Mouse (Mus musculus) spleen, embryonic (tissue): ENCODE results near the gene Nelfb.

Experiments
- CTCF ChIA-PET: fragments of 350-600 bp; sonication (Branson Sonifier 250); formaldehyde crosslinking; loops from one replicate; lab custom pipeline; 2022; lab: Charles Lee

The Nelfb gene

DNA sequence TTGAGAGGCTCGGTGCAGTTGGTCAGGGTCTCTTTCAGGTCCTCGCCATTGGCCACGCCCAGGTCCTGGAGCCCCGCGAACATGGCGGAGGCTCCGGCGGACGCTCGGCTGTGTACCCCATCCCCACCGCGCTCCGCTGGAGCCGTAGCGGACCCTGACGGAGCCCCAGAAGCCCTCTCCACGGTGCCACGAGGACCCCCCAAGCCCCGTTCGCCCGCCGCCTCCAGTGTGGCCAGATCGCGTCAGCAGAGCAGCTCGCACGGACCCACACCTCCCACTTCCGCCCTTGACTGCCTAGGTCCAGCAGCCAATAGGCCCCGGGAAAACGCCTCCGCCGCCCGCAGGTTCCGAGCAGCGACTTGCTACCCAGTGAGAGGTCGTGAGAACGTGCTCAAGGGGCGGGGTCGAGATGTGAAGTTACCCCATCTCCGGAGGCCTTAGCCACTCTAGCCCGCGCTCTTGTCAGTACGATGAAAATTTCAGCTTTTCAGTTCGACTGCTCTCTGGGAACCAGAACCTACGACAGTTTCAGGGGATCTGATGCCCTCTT, at the start of gene Nelfb:
TSS of gene Nelfb (minus strand) at position 369 of the 550 bp plus-strand sequence.
- CTCF ChIA-PET, result interaction anchor here (0.6 to 1.0 kb wide), 2 partner anchors 8 to 12 kb away, joined by 3 read pairs; partner anchors contain the start of gene Fam166a

DNA sequence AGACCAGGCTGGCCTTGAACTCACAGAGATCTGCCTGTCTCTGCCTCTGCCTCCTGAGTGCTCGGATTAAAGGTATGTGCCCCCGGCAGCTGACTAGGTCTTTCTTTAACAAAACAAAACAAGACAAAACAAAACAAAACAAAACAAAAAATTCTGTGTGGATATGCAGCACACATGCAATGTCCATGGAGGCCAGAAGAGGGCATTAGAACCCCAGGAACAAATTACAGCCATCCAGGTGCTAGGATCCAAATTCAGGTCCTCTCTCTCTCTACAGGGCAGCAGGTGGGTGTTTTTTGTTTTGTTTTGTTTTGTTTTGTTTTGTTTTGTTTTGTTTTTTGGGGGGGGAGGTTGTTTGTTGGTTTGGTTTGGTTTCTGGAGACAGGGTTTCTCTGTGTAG, 47.6 kb upstream of the Nelfb start:
- CTCF ChIA-PET, result no interaction called here

DNA sequence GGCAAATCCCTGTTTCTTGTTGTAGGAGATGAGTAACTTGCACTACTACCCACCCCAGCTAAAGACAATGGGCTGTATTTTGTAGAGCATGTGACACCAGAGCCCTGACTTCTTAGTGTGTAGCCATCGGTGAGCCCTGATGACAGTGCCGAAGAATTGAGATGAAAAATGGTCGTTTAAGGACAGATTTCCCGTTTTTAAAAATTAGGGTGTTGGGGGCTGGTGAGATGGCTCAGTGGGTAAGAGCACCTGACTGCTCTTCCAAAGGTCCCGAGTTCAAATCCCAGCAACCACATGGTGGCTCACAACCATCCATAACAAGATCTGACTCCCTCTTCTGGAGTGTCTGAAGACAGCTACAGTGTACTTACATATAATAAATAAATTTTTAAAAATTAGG, 46.0 kb upstream of the Nelfb start:
- CTCF ChIA-PET, result interaction anchor here (0.6 to 0.7 kb wide), 2 partner anchors 60 to 154 kb away, joined by 3 to 5 read pairs; no protein-coding TSS in a partner anchor

DNA sequence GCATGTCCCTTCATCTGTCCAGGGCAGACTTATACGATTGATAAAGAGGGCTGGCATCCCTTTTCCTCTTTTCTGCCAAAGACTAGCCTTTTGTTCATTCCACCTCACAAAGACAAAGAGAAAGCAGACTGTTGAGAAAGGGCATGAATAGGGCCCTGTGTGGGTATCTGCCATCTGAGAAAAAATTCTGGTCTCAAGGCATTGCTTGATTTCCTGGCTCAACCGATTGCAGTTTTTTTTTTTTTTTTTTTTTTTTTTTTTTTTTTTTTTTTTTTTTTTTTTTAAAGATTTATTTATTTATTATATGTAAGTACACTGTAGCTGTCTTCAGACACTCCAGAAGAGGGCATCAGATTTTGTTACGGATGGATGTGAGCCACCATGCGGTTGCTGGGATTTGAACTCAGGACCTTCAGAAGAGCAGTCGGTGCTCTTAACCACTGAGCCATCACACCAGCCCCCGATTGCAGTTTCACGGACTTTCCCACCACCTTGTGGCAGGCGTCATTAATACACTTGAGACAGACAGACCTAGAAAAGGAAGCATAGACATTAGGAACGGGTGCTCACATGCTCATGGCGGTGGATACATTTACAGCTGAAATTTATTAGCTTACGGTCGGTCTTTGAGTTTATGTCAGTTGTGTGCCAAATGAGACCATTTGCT, 45.3 kb upstream of the Nelfb start:
- CTCF ChIA-PET, result interaction anchor here (0.6 to 1.5 kb wide), 4 partner anchors 28 to 154 kb away, joined by 3 to 5 read pairs (median 4); no protein-coding TSS in a partner anchor

DNA sequence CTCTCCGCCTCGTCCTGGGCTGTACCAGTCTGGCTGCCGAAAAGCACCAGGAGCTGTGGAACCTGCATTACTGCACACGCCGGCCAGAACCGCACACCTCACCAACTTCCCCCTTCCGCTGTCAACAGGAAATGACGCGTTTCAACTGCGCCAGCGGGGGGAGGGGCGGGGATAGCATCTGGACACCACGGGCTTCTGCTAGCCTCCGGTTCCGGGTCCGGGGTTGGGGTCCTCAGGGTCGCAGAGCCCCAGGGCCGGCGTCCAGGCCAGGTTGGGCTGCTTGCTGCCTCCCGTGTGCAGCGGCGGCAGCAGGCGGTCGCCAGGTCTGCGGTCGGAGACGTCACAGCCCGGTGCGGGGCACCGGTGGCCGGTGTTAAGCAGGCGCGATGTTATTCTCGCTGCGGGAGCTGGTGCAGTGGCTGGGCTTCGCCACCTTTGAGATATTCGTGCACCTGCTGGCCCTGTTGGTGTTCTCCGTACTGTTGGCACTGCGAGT, 44.0 kb upstream of the Nelfb start, which contains the start of gene Tmem203:
TSS of gene Tmem203 (plus strand) at position 156 of the 496 bp plus-strand sequence.
- CTCF ChIA-PET, result interaction anchor here (0.8 to 1.5 kb wide), 2 partner anchors 10 to 26 kb away, joined by 3 to 4 read pairs; no protein-coding TSS in a partner anchor

DNA sequence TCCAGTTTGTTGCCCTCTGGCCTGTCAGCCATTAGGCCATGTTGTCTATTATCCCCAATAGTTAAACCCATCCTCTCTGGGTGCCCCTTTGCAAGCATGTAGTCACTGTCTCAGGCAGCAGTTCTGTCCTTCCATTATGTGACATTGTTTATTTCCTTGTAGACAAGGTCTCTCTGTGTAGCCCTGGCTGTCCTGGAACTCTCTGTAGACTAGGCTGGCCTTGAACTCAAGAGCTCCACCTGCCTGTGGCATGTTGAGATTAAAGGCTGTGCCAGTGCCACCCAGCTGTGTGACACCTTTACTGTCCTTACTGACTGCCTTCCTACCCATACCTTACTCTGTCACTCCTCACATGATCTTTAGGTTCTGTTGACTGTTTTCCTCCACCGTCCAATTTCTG, 41.0 kb upstream of the Nelfb start:
- CTCF ChIA-PET, result interaction anchor here (1.1 kb wide), 1 partner anchor 31 kb away, joined by 4 read pairs; no protein-coding TSS in a partner anchor

DNA sequence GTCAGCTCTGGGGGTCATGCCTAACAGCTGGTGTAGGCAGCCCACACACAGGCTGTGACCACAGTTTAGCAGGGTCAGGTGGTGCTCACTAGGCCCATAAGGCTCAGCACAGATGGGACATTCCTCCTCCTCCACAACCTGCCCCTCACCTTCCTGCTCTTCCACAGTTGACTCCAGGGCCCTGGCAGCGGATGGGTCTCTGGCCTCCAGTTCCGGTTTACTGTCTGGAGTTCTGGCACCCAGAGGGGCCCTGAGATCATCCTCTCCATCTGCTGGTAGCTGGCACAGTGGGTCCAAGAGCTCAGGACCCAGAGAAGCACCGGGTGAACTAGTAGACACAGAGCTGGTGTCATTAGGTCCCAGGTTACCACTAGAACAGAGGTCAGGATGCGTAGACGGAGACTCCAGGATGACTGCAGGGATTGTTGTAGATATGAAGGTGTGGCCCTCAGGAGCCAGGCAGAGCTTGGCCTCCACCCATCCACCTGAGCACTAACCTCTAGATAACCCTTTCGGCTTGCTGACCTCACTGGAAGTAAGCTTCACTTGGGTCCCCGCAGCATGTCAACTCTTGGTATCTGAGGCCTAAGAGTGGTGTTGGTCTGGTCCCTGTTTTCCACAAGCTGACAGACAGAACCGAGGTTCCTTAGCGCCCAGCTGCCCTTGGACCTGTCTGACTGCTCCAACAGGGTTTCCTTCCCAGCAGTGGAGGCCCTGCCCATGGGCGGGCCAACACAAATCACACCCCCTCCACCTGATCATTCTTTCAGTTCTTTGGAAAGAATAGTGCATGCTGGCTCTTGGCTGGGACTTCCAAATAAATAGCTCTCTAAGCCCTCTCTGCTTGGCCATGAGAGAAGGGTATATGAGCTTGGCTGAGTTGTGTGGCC, 35.1 kb upstream of the Nelfb start, which contains the start of gene AL732309.1:
TSS of gene AL732309.1 (minus strand) at position 681 of the 890 bp plus-strand sequence.
- CTCF ChIA-PET, result interaction anchor here (0.6 kb wide), 1 partner anchor 19 kb away, joined by 3 read pairs; no protein-coding TSS in a partner anchor

DNA sequence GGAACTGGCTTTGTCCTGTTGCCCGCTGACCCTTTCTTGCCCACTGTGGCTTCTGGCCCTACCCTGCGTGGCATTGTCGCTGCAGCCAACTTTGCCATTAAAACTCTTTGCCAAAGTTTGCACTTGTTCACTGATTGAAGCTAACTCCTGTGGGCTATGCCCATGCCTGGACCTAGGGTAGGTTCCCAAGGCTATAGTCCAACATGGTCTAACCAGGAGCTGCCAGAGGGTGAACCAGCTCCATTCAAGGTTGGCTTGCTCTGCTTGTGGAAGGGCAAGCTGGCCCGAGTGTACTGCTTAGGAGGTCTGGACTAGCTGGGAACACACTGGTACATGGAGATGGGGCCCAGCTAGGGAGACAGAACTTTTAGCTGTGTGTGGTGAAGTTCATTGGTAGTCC, 32.9 kb upstream of the Nelfb start:
- CTCF ChIA-PET, result interaction anchor here (0.7 kb wide), 1 partner anchor 47 kb away, joined by 11 read pairs; no protein-coding TSS in a partner anchor

DNA sequence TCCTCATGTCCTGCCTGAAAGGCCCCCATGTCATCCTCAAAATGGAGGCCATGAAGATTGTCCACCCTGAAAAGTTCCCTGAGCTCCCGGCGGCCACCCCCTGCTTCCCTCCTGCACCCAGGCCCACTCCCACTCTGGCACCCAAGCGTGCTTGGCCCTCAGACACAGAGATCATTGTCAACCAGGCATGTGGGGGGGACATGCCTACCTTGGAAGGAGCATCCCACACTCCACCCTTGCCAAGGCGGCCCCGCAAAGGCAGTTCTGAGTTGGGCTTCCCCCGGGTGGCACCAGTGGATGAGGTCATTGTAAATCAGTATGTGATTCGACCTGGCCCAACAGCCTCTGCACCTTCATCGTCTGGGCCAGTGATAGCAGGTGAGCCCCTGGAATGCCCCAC, 32.1 kb upstream of the Nelfb start:
- CTCF ChIA-PET, result interaction anchor here (0.5 to 0.9 kb wide), 3 partner anchors 11 to 117 kb away, joined by 3 read pairs; no protein-coding TSS in a partner anchor

DNA sequence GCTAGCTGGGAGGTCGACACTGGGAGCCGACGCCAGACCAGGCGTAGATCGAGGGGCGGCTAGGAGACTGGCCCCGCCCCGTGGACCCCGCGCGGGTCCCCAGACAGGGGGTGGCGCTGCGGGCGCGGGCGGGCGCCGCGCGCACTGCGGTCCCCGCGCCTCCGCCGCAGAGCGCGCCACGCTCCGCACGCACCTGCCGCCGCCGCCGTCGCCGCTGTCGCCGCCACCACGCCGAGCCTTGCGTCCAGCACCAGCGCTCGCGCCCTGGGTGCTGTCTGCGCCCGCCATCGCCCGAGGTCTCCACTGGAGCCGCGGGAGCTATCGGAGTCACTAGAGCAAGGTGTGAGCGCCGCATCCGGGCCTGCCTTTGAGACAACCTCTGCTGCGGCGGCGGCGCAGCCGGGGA, 30.8 kb upstream of the Nelfb start, which contains the start of the genes Rnf208 and Cysrt1:
TSS of gene Rnf208 (plus strand) at position 155 of the 406 bp plus-strand sequence.
TSS of gene Cysrt1 (minus strand) at position 352 of the 406 bp plus-strand sequence.
- CTCF ChIA-PET, result interaction anchor here (0.6 to 1.4 kb wide), 2 partner anchors 14 to 48 kb away, joined by 3 to 4 read pairs; no protein-coding TSS in a partner anchor

DNA sequence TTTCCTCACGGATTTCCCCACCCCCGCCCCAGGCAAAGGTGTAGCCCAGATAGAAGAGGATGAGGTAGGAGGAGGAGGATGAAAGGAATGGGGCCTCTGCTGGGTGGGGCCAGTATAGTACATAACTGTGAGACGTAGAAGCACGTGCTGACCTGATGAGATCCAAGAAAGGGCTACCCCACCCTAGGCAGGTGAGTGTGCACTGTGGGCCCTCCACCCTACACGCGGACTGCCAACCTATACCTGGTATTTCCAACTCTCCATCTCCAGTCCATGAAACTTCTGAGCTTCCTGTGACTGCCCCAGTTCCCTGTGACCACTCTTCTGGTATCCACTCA, 30.1 kb upstream of the Nelfb start:
- CTCF ChIA-PET, result interaction anchor here (1.4 kb wide), 1 partner anchor 48 kb away, joined by 3 read pairs; no protein-coding TSS in a partner anchor

DNA sequence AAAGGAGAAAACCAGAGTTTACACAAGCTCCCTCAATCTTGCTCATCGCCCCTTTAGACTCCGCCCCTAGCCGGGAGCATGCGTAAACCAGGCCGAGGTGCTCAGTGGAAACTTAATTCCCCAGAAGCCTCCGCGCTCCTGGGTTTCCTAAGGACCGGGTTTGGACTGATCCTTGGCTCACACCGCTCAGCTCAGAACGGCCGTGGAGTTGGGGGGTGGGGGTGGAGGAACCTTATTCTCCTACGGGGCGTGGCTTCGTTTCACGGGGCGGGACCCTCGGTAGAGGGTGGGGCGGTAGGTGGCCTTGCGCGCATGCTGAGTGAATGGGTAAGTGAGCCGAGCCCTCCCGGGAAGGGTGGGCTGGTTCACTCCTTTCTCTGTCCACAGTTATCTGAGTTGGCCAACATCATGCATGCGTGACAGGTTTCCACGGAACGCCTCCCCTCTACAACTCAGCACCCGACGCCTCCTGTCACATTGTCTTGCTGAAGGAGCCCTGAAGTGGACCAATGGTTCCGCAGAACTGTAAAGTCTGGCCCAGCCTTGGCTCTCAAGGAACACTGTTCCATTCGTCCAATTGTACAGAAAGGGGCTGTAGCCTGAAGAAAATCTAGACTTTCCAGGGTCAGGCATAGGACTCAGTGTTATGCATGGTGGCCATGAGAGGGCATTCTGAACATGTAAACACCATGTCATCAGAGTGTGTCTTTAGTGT, 29.6 kb upstream of the Nelfb start:
- CTCF ChIA-PET, result interaction anchor here (0.6 to 1.4 kb wide), 6 partner anchors 8 to 647 kb away, joined by 3 to 4 read pairs (median 3); no protein-coding TSS in a partner anchor

DNA sequence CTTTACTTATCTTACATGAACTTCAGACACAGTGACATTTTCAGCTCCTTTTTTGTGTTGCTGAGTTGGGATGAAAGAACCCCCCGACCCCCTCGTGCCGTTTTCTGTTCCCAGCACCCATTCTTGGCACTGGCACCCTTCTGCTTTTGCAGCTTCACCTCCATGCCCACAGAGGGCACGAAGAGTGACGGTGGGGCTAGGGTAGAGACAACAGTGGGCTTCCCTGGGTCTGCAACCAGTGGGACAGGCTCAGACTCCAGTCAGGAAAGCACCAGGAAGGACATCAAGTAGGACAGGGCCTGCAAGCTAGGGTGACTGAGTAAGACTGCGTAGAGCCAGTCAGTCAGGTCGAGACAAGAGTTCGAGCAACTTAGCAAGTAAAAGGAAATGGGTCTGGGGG, 29.0 kb upstream of the Nelfb start:
- CTCF ChIA-PET, result interaction anchor here (0.6 to 1.0 kb wide), 5 partner anchors 9 to 648 kb away, joined by 3 to 4 read pairs (median 3); no protein-coding TSS in a partner anchor

DNA sequence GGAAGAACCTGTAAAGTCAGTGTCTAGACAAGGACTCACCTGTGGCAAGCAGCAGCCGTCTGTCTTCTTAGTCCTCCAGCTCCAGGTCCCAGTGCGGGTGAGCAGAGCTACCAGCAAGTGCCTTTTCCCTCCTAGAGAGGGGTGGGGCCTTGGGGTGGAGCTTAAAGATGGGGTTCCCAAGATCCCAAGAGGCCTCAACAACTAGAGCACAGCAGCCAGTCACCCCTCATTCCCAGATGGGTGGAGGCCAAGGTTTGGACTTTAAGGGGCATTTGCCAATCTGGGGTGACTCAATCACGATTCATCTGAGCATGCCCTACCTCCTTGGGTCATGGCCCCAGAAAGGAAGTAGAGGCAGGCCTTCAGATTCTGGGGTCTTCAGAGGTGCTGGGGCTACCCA, 28.5 kb upstream of the Nelfb start:
- CTCF ChIA-PET, result no interaction called here

DNA sequence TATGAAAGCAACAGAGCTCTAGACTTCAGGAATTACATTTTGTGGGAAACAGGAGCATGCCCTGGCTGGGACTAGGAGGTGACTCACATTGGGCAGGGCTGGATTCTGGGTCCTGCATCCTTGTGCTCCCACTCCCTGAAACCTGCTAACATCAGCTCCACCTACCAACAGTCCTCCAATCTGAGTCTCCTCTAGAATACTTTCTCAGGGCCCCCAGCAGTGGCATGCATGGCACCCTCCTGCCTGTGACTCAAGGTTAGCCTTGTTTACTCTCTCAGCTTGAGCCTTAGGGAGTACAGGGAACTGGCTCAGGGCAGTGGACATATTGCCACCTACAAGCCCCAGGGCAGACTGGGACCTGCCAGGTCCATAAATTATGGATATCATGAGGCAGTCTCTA, 26.8 kb upstream of the Nelfb start:
- CTCF ChIA-PET, result no interaction called here

DNA sequence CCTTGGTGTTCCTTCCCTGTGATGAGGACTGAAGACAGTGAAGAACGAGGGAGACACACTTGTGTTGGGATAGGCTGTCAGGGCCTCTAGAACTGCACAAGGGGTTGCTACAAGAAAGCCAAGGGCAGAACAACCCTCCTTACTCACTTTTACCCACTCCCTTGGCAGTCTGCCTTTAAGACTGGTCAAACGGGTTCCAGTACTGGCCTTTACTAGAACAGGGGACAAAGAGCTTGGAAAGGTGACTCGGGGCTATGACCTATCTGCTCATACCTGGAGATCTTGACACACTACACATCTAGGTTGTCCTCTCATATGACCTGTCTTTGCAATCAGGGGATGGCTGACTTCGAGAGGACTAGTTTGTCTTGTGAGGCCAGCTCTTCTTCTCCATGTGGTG, 26.2 kb upstream of the Nelfb start:
- CTCF ChIA-PET, result interaction anchor here (0.6 kb wide), 1 partner anchor 422 kb away, joined by 3 read pairs; no protein-coding TSS in a partner anchor

DNA sequence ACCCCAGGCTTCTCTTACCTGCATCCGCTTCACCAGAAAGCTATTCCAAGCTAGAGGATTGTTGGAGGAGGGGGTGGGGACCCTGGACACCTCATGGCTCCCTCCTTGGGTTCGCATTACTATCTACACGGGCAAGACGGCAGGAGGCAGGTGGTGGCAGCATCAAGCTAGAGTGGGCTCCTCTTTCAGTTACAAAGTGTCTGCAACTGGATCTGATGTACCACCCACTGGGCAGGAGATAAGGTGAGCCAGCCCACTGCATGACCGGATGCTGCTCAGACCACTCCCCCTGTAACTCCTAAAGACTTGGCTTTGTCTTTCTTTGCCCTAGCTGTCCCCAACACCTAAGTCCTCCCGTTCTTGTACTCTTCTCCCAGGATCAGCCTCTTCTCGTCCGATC, 25.3 kb upstream of the Nelfb start, which contains the start of gene Rnf224:
TSS of gene Rnf224 (minus strand) at position 174 of the 400 bp plus-strand sequence.
- CTCF ChIA-PET, result interaction anchor here (0.6 kb wide), 1 partner anchor 423 kb away, joined by 3 read pairs; no protein-coding TSS in a partner anchor

DNA sequence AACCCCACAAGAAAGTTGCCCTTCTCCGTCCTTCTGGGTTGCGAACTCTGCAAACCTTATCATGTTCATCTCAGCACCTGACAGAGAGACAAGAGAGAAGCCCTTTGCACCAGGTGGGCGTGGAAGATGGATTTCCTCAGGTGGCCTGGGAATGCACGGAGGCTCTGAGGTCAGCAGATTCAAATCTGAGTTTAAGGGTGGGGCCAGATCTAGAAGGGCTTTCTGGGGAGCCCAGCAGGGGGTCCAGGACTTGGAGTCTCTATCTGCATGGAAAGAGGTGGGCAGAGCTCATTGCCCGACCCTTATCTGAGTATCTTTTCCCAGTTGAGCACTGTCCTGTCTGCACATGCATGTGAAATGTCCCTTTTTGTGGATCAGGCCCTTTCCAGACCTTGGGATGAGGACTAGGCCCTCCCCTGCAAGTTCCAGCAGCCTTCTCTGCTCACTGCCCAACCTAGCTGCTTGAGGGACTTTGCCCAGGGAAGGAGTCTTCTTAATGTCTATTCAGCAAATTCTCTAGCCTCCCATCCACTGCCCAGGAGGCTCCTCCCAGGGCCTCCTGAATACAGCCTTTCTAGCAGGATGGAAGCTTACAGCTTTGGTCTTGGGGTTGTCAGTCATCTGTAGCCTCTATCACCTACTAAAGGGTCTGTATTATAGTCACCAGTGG, 23.4 kb upstream of the Nelfb start:
- CTCF ChIA-PET, result no interaction called here

DNA sequence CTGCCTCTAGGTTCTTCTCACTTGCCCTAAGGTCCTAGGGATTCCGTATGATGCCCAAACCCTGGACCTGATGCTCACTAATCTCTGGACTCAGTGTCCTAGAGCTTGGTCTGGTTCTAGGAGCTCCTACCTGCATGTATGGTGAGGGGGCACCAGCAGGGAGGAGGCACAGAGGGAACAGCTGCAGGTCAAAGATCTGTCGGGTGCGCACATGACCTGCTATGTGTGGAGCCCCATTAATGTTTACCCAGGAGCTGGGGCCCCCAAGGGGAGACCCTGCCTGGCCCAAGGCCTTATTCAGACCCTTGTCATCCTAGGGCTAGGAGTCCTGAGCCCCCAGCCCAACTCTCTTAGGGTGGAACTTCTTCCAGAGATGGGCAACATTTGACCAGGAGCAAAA, 22.8 kb upstream of the Nelfb start, which contains the start of gene Slc34a3:
TSS of gene Slc34a3 (minus strand) at position 315 of the 400 bp plus-strand sequence.
- CTCF ChIA-PET, result no interaction called here
